Mouse (Mus musculus) stomach, postnatal 0 days (tissue): Measurements from ENCODE around the gene Capzb. TPM values are rescaled to one million over a fixed set of nuclear protein-coding genes. Genes with fewer than 3 reads are reported as not detected.

Experiments
- ATAC-seq: fragments of 200-750 bp; cut with Nextera tagmentation; 2 replicates; pipeline ENCODE4 v1.8.0; 2017; ENCODE audit not compliant: low FRiP score, low TSS enrichment
- DNase-seq: peaks from one replicate; pipeline ENCODE4 v3.0.0-alpha.2; 2016; ENCODE audit warnings: low spot score
- H3K27ac ChIP-seq: fragments of 300-500 bp; sonication (generic); replicated peaks from 2 replicates; pipeline ENCODE4 v1.5.1; 2014; ENCODE audit warnings: mild to moderate bottlenecking, control low read depth
- H3K27me3 ChIP-seq: fragments of 300-500 bp; sonication (generic); 2 replicates; pipeline ENCODE4 v1.6.1; 2014; ENCODE audit warnings: low read length; ENCODE audit not compliant: control insufficient read depth, insufficient read depth
- H3K36me3 ChIP-seq: fragments of 300-500 bp; sonication (generic); 2 replicates; pipeline ENCODE4 v1.6.1; 2014; ENCODE audit warnings: low read length, mixed read lengths; ENCODE audit not compliant: control insufficient read depth, insufficient read depth
- H3K4me1 ChIP-seq: fragments of 300-500 bp; sonication (generic); replicated peaks from 2 replicates; pipeline ENCODE4 v1.6.1; 2014; ENCODE audit warnings: antibody characterized with exemption; ENCODE audit not compliant: control insufficient read depth, insufficient read depth
- H3K4me2 ChIP-seq: fragments of 300-500 bp; sonication (generic); replicated peaks from 2 replicates; pipeline ENCODE4 v1.6.1; 2014; ENCODE audit warnings: low read depth, mild to moderate bottlenecking, control low read depth, moderate library complexity
- H3K4me3 ChIP-seq: fragments of 300-500 bp; sonication (generic); 2 replicates; pipeline ENCODE4 v1.5.1; 2014; ENCODE audit warnings: low read depth, low read length, control low read depth
- H3K9ac ChIP-seq: fragments of 300-500 bp; sonication (generic); 2 replicates; pipeline ENCODE4 v1.6.1; 2014; ENCODE audit warnings: mild to moderate bottlenecking, low read length, control low read depth, mixed read lengths
- H3K9me3 ChIP-seq: fragments of 300-500 bp; sonication (generic); 2 replicates; pipeline ENCODE4 v1.6.1; 2016; ENCODE audit warnings: low read length; ENCODE audit not compliant: control insufficient read depth
- CTCF ChIP-seq: IDR thresholded peaks from 2 replicates; pipeline ENCODE4 v1.5.1; 2016; ENCODE audit warnings: antibody characterized with exemption, low read depth, mild to moderate bottlenecking, moderate library complexity
- EP300 ChIP-seq: optimal IDR thresholded peaks from 2 replicates; pipeline ENCODE3; 2016; ENCODE audit warnings: antibody characterized with exemption
- WGBS: fragments of 180-500 bp; shearing (Covaris S2); extraction: QIAGEN DNeasy Blood & Tissue Kit; methylation state at CpG from one replicate; pipeline ENCODE4 v1.1.7; 2014; 5-methylcytosine and 5-hydroxymethylcytosine counted together
- polyA plus RNA-seq: library from polyadenylated mRNA; unstranded; fragments of >200 nt; fragmentation: Nextera tagmentation; extraction: Ambion mirVana; gene quantifications from 2 replicates; pipeline ENCODE4 v1.2.1, GENCODE M21; 2015

The Capzb gene
- polyA plus RNA-seq, 1 experiment from 2014 or later: 341 TPM

DNA sequence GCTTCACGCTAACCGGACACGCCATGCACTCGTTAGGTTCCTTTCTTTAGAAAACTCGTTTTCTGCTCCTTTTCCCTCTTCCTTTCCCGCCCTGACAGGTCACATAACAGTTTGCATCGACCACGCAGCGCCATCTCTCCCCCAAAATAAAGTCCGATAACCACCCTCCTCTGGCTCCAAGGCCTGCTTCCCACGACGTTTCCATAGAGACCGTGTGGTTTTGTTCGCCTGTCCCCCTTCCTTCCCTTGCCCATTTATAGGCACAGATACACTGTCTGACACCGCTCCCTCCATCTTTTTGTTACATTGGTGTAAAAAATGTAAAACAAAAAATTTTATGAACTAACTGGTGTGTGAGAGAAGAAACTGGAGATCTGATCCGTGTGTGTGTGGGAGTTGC is 98.4 kb downstream of the Capzb start:
- TF ChIP-seq EP300 (no peak), CTCF (no peak)
- no peak for ATAC-seq
- no peak for DNase-seq
- H3K4me3 ChIP-seq: no peak overlapping the region
- peaks cover 34% of the 10 kb centered on the region for H3K36me3 ChIP-seq
- H3K27ac ChIP-seq: no peak overlapping the region
- H3K4me2 ChIP-seq: no peak overlapping the region
- no peaks in the 10 kb centered on the region for H3K27me3 ChIP-seq
- 89% methylated on average over 16 of the region's 16 CpGs for WGBS
- H3K4me1 ChIP-seq: no peaks in the 10 kb centered on the region
- H3K9ac ChIP-seq: no peak overlapping the region
- H3K9me3 ChIP-seq: no peaks in the 10 kb centered on the region

- Histone ChIP-seq H3K4me1 (no peaks in the 10 kb centered on the region), H3K4me2 (no peak overlapping the region), H3K27me3 (no peaks in the 10 kb centered on the region), H3K9ac (no peak overlapping the region), H3K4me3 (no peak overlapping the region), H3K27ac (no peak overlapping the region), H3K9me3 (no peaks in the 10 kb centered on the region), H3K36me3 (peaks cover 32% of the 10 kb centered on the region)
- DNase-seq (no peak), ATAC-seq (no peak)
- WGBS: 94% methylated on average over 5 of the region's 5 CpGs
- TF ChIP-seq CTCF (no peak), EP300 (no peak)
These were observed 99.3 kb downstream of the Capzb start for GRCm38 (mm10) chr4:139292038-139292437.

GRCm38 (mm10) chr4:139297566-139297965 is 104.9 kb downstream of the Capzb start:
- Histone ChIP-seq H3K27ac (no peak overlapping the region), H3K9me3 (no peaks in the 10 kb centered on the region), H3K27me3 (no peaks in the 10 kb centered on the region), H3K4me1 (no peaks in the 10 kb centered on the region), H3K4me2 (no peak overlapping the region), H3K9ac (no peak overlapping the region), H3K4me3 (no peak overlapping the region), H3K36me3 (peaks cover 10% of the 10 kb centered on the region)
- TF ChIP-seq CTCF (no peak), EP300 (no peak)
- ATAC-seq (no peak), DNase-seq (no peak)
- 89% methylated on average over 4 of the region's 4 CpGs for WGBS

- DNase-seq: no peak
These were observed 106.1 kb downstream of the Capzb start for GRCm38 (mm10) chr4:139298671-139299366.

DNA sequence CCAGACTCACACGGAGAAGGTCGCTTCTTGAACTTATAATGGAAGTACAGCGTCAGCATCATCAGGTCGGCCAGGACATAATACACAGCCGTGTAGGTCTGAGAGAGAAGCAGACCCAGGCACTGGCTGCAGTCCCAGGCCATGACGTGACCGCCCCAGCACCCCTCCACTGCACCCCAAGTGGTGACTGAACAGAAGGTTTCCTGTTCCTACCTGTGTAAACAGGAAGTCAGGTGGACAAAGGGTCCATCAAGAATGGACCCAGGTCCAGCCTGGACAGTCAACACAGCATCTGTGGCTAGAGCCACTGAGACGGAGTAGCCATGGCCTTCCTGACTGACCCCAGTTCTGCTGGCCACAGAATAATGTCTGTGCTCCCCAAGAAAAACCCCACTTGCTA is 109.1 kb downstream of the Capzb start:
- no peak overlapping the region for H3K9ac ChIP-seq
- H3K4me1 ChIP-seq: no peaks in the 10 kb centered on the region
- H3K4me3 ChIP-seq: no peak overlapping the region
- no peaks in the 10 kb centered on the region for H3K27me3 ChIP-seq
- DNase-seq: no peak
- TF ChIP-seq CTCF (no peak), EP300 (no peak)
- no peak overlapping the region for H3K27ac ChIP-seq
- peaks cover 10% of the 10 kb centered on the region for H3K36me3 ChIP-seq
- H3K4me2 ChIP-seq: no peak overlapping the region
- 90% methylated on average over 8 of the region's 8 CpGs for WGBS
- ATAC-seq: no peak
- H3K9me3 ChIP-seq: no peaks in the 10 kb centered on the region

More at GRCm38 (mm10) chr4:139298671-139299366, 106.1 kb downstream of the Capzb start:
- no peak for ATAC-seq
- WGBS: 67% methylated on average over 12 of the region's 12 CpGs
- Histone ChIP-seq H3K9ac (no peak overlapping the region), H3K4me3 (no peak overlapping the region), H3K27me3 (no peaks in the 10 kb centered on the region), H3K4me1 (no peaks in the 10 kb centered on the region), H3K36me3 (peaks cover 10% of the 10 kb centered on the region), H3K27ac (no peak overlapping the region), H3K4me2 (no peak overlapping the region), H3K9me3 (no peaks in the 10 kb centered on the region)
- no peak for TF ChIP-seq CTCF
- no peak for TF ChIP-seq EP300

- no peak for TF ChIP-seq CTCF
- no peak for TF ChIP-seq EP300
- no peak for ATAC-seq
- H3K36me3 ChIP-seq: peaks cover 10% of the 10 kb centered on the region
- no peak overlapping the region for H3K4me2 ChIP-seq
- H3K27me3 ChIP-seq: no peaks in the 10 kb centered on the region
- no peaks in the 10 kb centered on the region for H3K4me1 ChIP-seq
- WGBS: 71% methylated on average over 5 of the region's 5 CpGs
- no peak for DNase-seq
- no peaks in the 10 kb centered on the region for H3K9me3 ChIP-seq
- H3K4me3 ChIP-seq: no peak overlapping the region
- H3K9ac ChIP-seq: no peak overlapping the region
- H3K27ac ChIP-seq: no peak overlapping the region
These were observed 109.5 kb downstream of the Capzb start for GRCm38 (mm10) chr4:139302241-139302640.
